Mouse (Mus musculus) bone marrow macrophage, adult 2 months (primary cell): ENCODE data around the gene Cdc20b.

Source experiments
- CTCF ChIP-seq: IDR thresholded peaks from 2 replicates; pipeline ENCODE4 v1.5.1; 2012; ENCODE audit warnings: low read depth, mild to moderate bottlenecking, low read length, moderate library complexity
- POLR2A ChIP-seq: IDR thresholded peaks from 2 replicates; pipeline ENCODE4 v1.6.1; 2012; ENCODE audit warnings: mild to moderate bottlenecking, low read depth, low read length, borderline replicate concordance

- TF ChIP-seq CTCF = no peak
- no peak for TF ChIP-seq POLR2A
Observed at GRCm38 (mm10) chr13:113097011-113097410, 62.1 kb downstream of the Cdc20b start.
